Mouse (Mus musculus) right cerebral cortex, postnatal 14 days (tissue): ENCODE data around the gene Serpina5.
"Not testable (repeated sequence)": the region's sequence is repeated elsewhere in the genome, so short reads cannot be mapped to it uniquely, and the experiment has no call there.

Experiments used
- DNase-seq: peaks from one replicate; pipeline ENCODE4 v3.0.0; 2022

Serpina5 gene

DNA sequence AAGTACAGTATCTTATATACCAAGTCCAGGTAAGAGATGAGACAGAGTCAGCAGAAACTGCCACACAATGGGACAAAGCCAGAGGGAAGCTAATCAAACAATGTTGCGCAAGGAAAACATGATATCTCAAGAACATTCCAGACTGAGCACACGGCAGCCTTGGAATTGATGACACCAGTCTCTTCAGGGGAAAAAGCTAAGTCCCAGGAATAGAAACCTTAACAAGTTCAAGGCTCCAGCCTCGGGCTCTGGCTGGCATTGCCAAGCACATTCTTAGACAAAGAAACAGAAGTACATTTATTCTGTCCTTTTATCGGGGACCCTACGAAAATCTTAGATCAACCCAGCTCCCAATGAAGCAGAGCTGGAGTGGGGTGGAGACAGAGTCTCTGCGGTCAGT lies at the start of gene Serpina5:
Gene Serpina5 (plus strand): TSS at position 346 of the 400 bp plus-strand sequence.
- no peak for DNase-seq

DNA sequence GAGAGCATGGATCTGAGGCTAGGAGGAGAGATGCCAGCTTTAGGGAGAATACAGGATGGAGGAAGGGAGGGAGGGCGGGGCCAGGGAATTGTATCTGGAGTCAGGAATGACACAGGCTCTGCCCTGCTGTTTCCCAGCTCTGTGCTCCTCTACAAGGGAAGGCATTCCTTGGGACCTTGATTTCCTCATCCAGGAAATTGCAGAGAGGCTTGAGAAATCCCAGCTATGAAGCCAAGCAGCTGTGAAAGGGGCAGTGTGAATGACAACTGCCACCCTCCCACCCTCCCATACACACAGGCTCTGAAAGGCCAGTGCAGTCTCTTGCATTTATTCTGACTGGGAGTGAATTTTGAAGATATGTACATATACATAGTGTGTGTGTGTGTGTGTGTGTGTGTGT lies 46.9 kb upstream of the Serpina5 start:
- no peak for DNase-seq

DNA sequence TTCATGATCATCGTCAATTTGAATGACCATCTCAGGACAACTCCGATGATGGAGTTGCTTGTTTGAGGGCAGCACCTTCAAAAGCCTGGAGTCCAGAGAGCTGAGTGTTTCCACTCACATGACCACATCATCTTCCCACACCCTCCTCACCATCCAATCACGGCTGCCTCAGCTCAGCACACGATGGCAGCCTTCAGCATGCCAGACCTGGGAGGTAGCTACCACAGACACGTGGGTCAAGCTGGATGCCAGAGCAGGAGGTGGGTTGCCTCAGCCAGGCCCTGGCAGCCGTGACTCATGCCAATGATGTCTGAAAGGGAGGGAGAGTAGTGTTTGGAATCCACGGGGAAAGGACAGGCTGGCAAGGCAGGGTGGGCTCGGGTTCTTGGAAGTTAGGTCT lies 45.2 kb upstream of the Serpina5 start:
- no peak for DNase-seq

DNA sequence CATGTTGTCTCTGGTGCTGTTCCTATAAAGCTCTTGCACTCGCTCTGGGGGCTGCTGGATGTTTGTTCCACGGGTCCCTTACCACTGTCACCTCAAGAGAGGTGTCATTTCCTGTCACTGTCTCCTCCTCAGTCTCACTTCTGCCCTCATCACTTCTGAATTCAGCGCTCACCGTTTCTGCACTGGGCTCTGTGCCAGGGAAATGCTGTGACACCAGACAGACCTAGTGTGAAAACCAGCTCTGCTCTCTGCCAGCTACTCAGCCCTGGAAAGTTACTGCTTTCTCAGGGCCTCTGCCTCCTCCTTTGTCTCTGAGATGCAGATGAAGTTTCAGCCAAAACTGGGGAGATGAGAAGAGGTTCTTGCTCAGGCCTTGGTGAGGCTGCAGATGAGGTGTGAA lies 43.9 kb upstream of the Serpina5 start:
- DNase-seq = peak; percentile 56

DNA sequence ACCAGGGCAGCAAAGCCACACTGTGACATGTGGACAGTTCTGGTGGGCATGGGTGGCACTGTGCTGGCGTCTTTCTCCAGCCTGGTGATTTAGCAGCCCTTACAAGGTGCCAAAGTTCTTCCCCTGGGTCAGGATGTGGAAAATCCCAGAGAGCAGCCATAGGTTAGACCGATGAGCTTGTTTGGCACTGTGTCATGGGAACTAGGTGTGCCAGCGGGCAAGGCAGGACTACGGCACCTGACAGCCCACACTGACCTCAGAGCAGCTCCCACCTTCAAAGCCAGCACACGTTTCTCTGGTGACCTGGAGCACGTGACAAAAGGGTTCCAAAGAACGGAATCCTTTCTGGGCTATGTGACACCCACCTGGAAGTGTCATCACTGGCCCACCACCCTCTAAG lies 43.4 kb upstream of the Serpina5 start:
- no peak for DNase-seq

DNA sequence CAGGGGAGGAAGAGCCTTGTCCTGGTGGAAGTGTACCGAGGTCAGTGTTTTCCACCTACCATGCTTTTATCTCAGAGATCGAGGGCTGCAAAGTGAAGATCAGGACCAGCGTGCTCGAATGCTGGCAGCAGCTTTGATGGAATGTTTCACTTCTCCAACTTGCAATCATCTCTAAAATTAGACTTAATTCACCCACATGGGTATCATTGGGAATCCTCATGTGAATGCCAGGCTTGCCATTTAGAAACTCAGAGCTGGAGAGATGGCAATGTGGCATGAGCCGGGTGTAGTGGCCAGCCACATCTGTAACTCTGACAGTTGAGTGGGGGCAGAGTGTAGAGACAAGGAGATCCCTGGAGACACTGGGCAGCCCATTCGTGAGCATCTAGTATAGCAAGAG lies 40.8 kb upstream of the Serpina5 start:
- no peak for DNase-seq

DNA sequence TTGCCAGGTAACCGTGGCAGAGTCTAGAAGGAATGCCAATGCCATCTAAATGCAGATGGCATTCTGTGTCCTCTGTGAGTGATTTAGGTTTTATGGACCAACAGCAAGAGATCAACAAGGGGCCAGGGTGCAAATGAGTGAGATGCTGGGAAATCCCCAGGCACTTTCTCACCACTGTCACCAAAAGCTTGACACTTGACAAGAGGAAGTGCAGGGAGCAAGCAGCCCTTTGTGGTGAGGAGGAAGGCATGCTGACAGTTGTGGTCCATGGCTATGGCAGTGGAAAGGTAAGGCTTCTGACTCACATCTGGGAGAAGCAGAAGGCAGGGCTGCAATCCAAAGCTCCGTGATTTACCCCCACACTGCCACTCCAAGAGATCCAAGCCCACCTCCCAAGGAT lies 39.1 kb upstream of the Serpina5 start:
- DNase-seq = no peak

DNA sequence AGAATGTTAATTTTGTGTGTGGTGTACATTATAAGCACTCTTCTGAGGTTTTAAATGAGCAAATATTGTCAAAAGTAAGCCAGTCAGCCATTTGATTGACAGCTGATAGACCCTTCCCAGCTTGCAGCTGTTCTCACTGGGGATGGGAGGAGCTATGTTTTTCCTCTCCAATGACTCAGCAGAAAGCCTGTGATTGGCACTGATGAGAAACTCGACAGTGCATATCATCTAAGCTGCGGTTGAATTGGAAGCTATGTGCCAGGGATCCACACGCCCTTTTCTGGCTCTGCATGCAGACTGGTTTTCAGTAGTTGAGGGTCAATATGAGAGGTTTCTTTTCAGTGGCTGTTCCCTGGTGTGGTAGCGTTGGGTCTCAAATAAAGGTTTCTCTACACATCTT lies 36.4 kb upstream of the Serpina5 start:
- DNase-seq = no peak

DNA sequence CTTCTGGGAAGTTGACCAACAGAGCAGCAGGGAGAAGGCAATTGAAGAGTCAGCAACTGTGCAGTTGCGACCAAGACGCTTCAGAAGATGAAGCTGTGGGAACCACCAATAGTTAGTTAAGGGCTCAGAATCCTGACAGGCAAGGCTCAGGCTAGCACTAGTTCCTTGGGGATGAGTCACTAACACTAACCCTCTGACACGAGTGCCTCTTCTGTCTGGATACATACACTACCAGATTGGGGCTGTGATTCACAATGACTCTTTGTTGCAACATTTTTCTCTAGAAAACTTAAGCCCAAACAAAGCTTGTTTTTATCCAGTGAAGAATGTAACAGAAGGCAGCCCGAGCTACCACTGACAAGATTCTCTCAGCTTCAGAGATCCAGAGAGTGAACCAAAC lies 35.9 kb upstream of the Serpina5 start:
- no peak for DNase-seq

DNA sequence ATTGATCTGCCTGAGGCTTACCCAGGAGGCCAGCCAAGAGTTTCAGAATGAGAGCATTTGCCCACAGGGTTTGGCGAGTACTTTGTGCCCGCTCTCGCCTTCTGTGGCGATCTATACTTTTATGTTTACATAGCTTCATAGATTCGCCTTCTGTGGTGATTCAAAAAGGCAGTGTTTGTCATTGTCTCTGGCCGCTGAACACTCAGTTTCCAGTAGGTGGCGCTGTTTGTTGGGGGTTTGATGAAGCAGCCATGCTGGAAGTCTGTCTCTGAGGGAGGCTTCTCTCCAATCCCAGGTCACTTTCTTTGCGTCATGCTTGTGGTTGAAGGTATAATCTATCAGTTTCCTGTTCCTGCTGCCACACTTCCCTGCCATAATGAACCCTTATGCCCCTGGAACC lies 34.7 kb upstream of the Serpina5 start:
- peak; percentile 49 for DNase-seq

DNA sequence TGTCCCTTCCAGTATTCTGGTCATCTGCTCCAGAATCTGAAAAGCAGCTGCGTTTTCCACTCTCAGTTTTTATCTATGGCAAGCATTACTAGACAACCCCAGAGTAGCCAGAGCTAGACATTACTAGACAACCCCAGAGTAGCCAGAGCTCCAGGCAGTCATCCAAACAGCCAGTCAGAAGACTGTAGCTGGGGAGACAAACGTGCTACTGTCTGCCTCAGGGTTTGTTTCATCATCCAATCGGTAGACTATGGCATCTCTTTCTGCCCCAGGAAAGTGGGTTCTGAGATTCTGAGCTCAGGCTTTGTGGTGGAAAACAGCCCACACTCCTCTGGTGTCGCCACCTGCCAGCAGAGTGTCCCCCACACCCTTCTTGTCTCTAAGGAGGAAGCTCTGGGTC lies 33.4 kb upstream of the Serpina5 start:
- DNase-seq = peak; percentile 33

DNA sequence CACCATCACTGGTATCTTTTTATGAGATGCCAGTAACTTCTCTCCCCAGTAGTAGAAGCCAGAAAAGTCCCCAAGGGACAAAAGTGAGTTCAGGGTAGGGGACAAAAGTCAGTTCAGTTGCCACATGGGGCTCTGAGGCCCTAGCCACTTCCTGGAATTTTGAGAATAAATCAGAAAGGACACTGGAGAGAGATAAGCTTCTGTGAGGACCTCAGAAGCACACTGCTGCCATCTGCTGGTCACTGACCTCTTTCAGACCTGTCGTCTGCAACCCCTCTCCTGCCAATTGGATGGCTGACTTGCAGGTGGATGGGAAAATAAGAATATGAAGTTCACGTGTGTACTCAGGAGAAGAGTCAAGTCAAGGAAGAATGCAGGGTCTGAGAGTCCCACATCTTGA lies 31.3 kb upstream of the Serpina5 start:
- peak; percentile 94 for DNase-seq

DNA sequence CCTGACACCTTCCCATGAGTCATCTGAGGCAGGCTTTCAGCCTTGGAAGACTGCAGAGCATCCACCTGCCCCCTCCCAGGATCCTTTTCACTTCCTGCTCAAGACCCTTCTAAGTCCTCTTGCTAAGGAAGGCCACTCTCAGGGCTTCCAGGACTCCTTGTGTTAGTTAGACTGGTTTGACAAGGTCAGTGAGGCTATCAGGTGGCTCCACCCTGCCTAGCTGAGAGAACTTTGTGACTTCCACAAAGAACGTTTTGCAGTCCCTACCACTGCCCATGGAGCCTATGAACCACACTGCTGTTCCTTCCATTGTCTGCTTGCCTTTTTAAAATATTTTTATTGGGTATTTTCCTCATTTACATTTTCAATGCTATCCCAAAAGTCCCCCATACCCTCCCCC lies 29.2 kb upstream of the Serpina5 start:
- DNase-seq = no peak

DNA sequence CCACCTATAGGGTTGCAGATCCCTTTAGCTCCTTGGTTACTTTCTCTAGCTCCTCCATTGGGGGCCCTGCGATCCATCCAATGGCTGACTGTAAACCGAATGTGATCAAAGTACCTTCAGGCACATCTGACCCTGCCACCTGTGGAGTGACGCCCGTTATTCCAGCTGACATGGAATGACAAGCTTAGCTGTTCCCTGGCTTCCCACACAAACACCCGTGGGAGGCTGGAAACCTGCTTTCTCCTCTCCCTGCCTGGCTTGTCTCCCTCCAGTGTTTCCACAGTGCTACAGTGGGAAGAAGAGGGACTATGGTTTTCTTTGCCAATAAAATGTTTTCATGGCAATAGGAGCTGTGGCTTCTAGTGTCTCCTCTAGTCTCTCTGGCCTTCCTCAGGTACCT lies 28.6 kb upstream of the Serpina5 start:
- DNase-seq = no peak

DNA sequence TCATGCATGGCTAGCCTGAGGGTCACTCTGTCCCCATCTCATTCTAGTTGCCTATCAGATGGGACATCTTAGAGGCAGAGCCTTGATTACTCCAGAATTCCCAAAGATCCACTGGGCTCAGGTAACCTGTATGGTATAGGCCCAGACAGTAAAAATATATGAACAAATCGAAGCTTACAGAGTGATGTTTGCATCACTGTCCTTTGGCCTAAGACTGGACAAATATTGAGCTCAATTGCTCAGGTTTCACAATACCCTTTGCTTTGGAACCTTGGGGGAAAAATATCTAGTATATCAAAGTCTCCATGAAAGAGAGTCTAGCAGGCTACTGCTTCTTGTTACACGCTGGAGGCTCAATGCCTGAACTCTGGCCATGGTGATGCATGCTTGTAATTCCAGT lies 10.8 kb upstream of the Serpina5 start:
- DNase-seq = no peak

DNA sequence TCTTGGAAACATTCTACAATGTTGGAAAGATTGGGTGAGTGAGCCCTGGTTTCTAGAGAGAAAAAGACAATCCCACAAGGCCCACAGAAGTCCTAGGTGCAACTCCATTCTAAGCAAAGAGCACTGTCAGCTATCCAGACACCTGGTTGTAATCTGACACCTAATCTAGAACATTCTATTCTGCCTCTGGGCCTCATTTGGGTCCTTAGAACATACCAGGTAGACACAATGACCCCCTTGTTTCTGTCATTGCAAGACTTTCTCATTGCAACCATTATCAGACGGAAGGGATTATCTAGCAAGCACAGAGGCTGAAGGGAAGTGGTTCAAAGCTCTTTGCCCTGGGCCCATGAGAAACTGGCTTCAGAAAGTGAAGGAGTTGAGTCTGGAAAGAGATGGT lies 9.6 kb upstream of the Serpina5 start:
- DNase-seq = no peak

DNA sequence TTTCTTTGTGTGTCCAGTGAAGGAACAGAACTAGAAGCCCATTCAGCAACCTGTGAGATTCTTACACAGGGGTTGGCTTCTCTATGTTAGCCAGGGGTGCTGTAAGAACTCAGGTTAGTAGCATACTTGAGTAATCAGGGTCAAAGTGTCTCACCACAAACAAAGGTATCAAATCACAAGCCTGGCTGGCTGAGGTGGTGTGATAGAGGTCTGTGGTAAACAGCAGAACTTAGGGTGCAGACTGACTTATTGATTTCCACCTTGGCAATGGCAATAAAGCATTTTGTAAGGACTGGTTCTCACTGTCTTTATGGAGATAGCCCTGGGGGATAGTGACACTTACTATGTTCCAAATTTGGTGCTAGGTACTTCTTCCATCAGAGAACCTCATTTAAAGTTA lies 4.9 kb downstream of the Serpina5 start:
- no peak for DNase-seq

DNA sequence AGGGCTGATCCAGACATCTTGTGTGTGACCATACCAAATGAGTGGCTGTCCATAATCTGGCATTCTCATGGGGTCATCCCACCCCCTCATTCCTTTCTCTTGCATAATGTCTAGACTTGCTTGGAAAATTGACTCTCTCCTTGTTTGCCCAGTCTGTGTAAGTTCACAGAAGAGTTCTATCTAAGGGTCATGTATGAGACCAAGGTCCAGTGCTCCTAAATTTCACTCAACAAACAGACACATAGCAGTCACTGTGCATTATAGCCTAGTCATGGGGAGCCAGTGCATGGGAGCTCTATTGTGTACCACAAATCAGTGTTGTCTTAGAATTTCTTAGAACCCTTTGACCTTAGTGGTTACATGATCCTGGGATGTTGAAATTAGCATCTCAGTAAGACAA lies 6.0 kb downstream of the Serpina5 start:
- DNase-seq = no peak

DNA sequence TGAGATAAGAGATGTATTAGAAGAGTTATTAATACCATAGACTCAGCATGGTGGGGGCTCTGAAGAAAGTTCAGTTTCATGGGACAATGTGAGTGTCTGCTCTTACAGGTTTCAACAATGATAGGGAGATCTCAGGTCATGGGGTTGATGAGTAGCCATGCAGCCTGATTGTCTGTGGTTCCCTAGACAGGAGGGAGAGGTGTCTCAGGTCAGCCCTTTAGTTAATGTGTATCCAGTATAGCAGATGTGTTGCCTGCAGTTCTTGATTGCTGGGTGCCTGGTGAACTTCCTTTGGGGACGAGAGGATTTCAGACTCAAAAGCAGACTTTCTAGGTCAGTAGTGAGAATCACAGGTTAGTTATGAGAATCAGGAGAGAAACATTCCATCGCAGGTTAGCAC lies 7.6 kb downstream of the Serpina5 start:
- no peak for DNase-seq

DNA sequence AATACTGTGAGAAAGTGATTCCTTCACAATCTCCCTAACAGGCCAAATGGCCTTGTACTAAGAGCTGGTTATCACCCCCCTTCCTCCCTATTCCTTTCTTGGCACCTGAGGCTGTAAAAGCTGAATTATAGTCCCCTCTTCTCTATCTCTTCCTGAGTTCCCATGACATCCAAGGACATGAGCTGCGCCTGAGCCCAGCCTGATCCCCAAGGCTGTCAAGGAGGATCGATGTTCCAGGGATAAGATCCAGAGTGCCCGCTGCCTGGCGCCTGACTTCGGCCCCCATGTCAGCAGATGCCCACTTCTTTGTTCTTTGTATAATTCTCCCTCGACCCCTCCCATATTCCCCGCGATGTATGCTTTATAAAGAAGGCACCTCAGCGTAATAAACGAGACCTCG lies 11.4 kb downstream of the Serpina5 start, which contains the start of gene Serpina3a:
Gene Serpina3a (plus strand): TSS at position 392 of the 400 bp plus-strand sequence.
- DNase-seq = not testable (repeated sequence)

DNA sequence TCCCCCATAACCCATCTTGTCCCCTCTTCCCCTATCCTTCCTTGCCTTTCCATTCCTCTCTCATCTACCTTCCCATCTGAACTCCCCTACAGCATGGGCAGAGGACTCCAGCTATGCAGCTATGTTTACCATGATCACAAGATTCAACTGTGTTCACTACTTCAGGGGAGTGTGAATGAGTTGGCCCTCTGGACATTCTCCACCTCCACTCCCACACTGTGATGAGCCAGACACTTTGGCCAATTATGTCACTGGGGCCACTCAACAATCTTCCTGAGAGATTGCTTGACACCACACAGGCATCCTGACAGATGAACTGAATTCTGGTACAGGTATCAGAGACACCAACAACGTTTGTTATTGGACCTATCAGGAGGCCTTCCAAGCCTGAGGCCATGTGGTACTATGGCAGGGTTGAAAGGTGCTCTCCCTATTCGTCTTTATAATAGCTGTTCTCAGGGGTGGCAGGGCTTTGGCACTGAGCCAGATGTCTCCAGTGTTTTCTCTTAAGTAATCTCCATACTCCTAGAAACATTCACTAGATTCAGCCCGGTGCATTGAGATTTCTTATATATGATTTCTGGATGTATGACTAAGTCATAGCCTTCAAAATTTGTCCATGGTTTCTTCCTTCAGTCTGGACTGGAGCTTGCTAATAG lies 14.1 kb downstream of the Serpina5 start:
- DNase-seq = no peak

DNA sequence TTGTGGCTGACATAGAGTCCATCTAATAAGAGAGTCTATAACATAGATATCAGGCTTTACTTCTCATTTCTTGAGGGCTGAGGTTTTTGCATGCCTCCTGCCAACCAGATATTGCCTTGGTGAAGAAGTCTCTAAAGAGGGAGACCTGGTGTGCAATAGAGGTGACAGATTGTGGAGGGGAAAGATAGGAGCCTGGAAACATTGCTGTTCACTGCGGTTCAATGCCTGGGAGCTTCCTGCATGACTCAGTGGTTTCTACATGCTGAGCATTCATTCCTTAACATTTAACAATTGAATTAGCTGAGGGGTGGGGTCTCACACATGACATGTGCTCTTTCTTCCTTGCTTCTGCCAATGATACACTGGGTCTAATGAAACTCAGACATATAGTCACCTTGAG lies 22.2 kb downstream of the Serpina5 start:
- DNase-seq = no peak

DNA sequence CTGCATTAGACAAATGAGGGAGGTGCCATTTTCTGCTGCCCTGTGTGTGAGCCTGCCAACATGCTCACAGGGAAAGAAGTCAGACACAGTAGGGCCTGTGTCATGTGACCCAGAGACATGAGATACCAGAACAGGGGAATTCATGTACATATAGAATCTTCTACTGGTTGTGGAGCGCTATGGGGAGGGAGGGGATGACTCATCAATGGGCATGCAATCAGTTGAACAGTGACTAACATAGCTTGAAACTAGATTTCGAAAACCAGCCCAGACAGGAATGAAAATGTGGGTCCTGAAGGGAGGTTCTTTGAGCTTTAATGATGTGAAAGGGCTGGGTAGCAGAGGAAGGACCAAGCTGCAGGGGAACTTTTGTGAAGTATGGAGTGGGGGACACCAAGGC lies 23.1 kb downstream of the Serpina5 start:
- no peak for DNase-seq

DNA sequence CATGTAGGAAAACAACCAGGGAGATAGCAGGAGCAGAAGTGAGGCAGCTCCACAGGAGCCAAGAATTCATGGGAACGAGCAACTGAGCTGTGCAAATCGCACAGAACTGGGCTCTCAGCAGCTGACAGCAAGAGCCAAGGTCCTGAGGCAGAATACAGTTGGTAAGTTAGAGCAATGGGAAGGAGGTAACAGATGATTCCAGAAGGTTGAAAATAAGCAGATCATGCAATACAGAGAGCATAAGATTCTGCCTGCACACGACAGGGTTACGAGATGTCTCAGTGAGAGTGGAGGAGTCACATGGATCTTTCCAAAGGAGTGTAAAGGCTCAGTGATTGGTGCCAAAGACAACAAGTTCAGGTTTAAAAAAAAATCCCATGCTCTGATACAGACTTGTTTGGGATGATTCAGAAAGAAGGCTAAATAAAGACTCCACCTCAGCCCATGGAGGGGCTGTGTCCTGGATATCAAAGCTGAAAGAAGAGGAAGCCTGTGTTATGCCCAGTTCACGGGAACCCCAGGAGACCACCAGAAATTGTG lies 24.2 kb downstream of the Serpina5 start:
- no peak for DNase-seq

DNA sequence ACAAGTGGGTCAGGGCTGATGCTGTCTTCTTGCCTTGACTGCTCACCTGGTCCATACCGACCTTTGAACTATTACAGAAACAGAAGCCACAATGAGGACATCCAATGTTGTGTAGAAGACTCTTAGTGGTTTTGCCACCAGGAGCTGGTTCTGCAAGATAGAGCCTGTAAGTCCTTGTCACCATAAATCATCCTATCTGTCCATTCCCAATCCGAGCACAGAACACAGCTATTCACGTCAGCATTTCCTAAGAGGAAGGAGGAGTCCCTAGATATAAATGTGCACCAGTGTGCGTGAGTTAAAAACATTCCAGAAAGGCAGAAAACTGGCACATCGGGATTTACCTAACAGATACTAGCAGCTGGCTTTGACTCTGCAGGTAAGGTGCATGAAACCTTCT lies 26.8 kb downstream of the Serpina5 start, which contains the start of gene Serpina3b:
Gene Serpina3b (plus strand): TSS at position 301 of the 400 bp plus-strand sequence.
- no peak for DNase-seq
